Mouse (Mus musculus): ENCODE data around the gene Csmd2. TPM values are rescaled to one million over a fixed set of nuclear protein-coding genes. Genes with fewer than 3 reads are reported as not detected.
A peak's percentile ranks its signal among the peaks of the same experiment; 100 is the strongest.

The Csmd2 gene
- total and polyA plus RNA-seq, 2 experiments from 2014 or later = 9.1 to 48.2 TPM

GRCm38 (mm10) chr4:128327421-128327820 is 339.8 kb downstream of the Csmd2 start:
- Histone ChIP-seq H3K27me3 (ENCODE audit: insufficient read depth, low read length) (no peaks in the 10 kb centered on the region), H3K4me3 (ENCODE audit: low read depth, low read length) (no peak overlapping the region), H3K36me3 (ENCODE audit: insufficient read depth, low read length) (peaks cover 15% of the 10 kb centered on the region), H3K4me2 (ENCODE audit: low read depth, low read length, poor library complexity, severe bottlenecking) (no peak overlapping the region), H3K27ac (ENCODE audit: low read depth, low read length) (no peak overlapping the region), H3K9me3 (ENCODE audit: low read length) (no peaks in the 10 kb centered on the region), H3K4me1 (ENCODE audit: insufficient read depth, low read length) (no peaks in the 10 kb centered on the region; the same call in 1 of the 2 replicates), H3K9ac (replicated peaks; ENCODE audit: low read length, poor library complexity, severe bottlenecking) (no peak overlapping the region)
- ATAC-seq (ENCODE audit: low FRiP score) (no peak), DNase-seq (ENCODE audit: low spot score) (no peak)
- no peak for TF ChIP-seq CTCF (IDR thresholded peaks at IDR 0.05)
- 92% methylated on average over 6 of the region's 6 CpGs for WGBS

- TF ChIP-seq CTCF (IDR thresholded peaks at IDR 0.05) = no peak
- H3K9ac ChIP-seq (replicated peaks; ENCODE audit: low read length, poor library complexity, severe bottlenecking) = no peak overlapping the region
- ATAC-seq (ENCODE audit: low FRiP score) = no peak
- peak; percentile 68 for DNase-seq (ENCODE audit: low spot score)
- peaks cover 6% of the 10 kb centered on the region; the same call in 1 of the 2 replicates for H3K36me3 ChIP-seq (ENCODE audit: insufficient read depth, low read length)
- no peak overlapping the region for H3K4me3 ChIP-seq (ENCODE audit: low read depth, low read length)
- H3K4me2 ChIP-seq (ENCODE audit: low read depth, low read length, poor library complexity, severe bottlenecking) = no peak overlapping the region
- H3K27me3 ChIP-seq (ENCODE audit: insufficient read depth, low read length) = no peaks in the 10 kb centered on the region
- no peaks in the 10 kb centered on the region; the same call in 1 of the 2 replicates for H3K4me1 ChIP-seq (ENCODE audit: insufficient read depth, low read length)
- 42% methylated on average over 9 of the region's 9 CpGs for WGBS
- no peak overlapping the region for H3K27ac ChIP-seq (ENCODE audit: low read depth, low read length)
- no peaks in the 10 kb centered on the region for H3K9me3 ChIP-seq (ENCODE audit: low read length)
Observed at GRCm38 (mm10) chr4:128330519-128330918, 342.9 kb downstream of the Csmd2 start.

GRCm38 (mm10) chr4:128340457-128340856 is 352.8 kb downstream of the Csmd2 start:
- H3K9ac ChIP-seq (replicated peaks; ENCODE audit: low read length, poor library complexity, severe bottlenecking) = no peak overlapping the region
- DNase-seq (ENCODE audit: low spot score) = no peak
- no peaks in the 10 kb centered on the region for H3K9me3 ChIP-seq (ENCODE audit: low read length)
- ATAC-seq (ENCODE audit: low FRiP score) = no peak
- no peak for TF ChIP-seq CTCF (IDR thresholded peaks at IDR 0.05)
- no peak overlapping the region for H3K27ac ChIP-seq (ENCODE audit: low read depth, low read length)
- H3K4me1 ChIP-seq (ENCODE audit: insufficient read depth, low read length) = no peaks in the 10 kb centered on the region
- no peak overlapping the region for H3K4me3 ChIP-seq (ENCODE audit: low read depth, low read length)
- peaks cover 10% of the 10 kb centered on the region; the same call in 1 of the 2 replicates for H3K36me3 ChIP-seq (ENCODE audit: insufficient read depth, low read length)
- no peaks in the 10 kb centered on the region for H3K27me3 ChIP-seq (ENCODE audit: insufficient read depth, low read length)
- 94% methylated on average over 7 of the region's 7 CpGs for WGBS
- H3K4me2 ChIP-seq (ENCODE audit: low read depth, low read length, poor library complexity, severe bottlenecking) = no peak overlapping the region

- Histone ChIP-seq H3K4me2 (ENCODE audit: low read depth, low read length, poor library complexity, severe bottlenecking) (no peak overlapping the region), H3K4me1 (ENCODE audit: insufficient read depth, low read length) (no peaks in the 10 kb centered on the region), H3K36me3 (ENCODE audit: insufficient read depth, low read length) (peaks cover 10% of the 10 kb centered on the region; the same call in 1 of the 2 replicates), H3K27me3 (ENCODE audit: insufficient read depth, low read length) (no peaks in the 10 kb centered on the region), H3K27ac (ENCODE audit: low read depth, low read length) (no peak overlapping the region), H3K4me3 (ENCODE audit: low read depth, low read length) (no peak overlapping the region), H3K9me3 (ENCODE audit: low read length) (no peaks in the 10 kb centered on the region), H3K9ac (replicated peaks; ENCODE audit: low read length, poor library complexity, severe bottlenecking) (no peak overlapping the region)
- WGBS = 64% methylated on average over 7 of the region's 7 CpGs
- ATAC-seq (ENCODE audit: low FRiP score) = no peak
- TF ChIP-seq CTCF (IDR thresholded peaks at IDR 0.05) = no peak
- DNase-seq (ENCODE audit: low spot score) = peak; percentile 31
Observed at GRCm38 (mm10) chr4:128341315-128341714, 353.7 kb downstream of the Csmd2 start.

GRCm38 (mm10) chr4:128342208-128342607 is 354.6 kb downstream of the Csmd2 start:
- 94% methylated on average over 1 of the region's 1 CpGs for WGBS

GRCm38 (mm10) chr4:128358751-128359150 is 371.1 kb downstream of the Csmd2 start:
- no peak overlapping the region for H3K9ac ChIP-seq (replicated peaks; ENCODE audit: low read length, poor library complexity, severe bottlenecking)
- ATAC-seq (ENCODE audit: low FRiP score) (no peak), DNase-seq (ENCODE audit: low spot score) (no peak)
- TF ChIP-seq CTCF (IDR thresholded peaks at IDR 0.05) = no peak
- peaks cover 3% of the 10 kb centered on the region for H3K36me3 ChIP-seq (ENCODE audit: insufficient read depth, low read length)
- no peak overlapping the region for H3K4me3 ChIP-seq (ENCODE audit: low read depth, low read length)
- WGBS = 85% methylated on average over 11 of the region's 11 CpGs
- H3K27me3 ChIP-seq (ENCODE audit: insufficient read depth, low read length) = no peaks in the 10 kb centered on the region
- no peak overlapping the region for H3K27ac ChIP-seq (ENCODE audit: low read depth, low read length)
- no peaks in the 10 kb centered on the region for H3K9me3 ChIP-seq (ENCODE audit: low read length)
- no peak overlapping the region for H3K4me2 ChIP-seq (ENCODE audit: low read depth, low read length, poor library complexity, severe bottlenecking)
- no peaks in the 10 kb centered on the region for H3K4me1 ChIP-seq (ENCODE audit: insufficient read depth, low read length)

More at GRCm38 (mm10) chr4:128342208-128342607, 354.6 kb downstream of the Csmd2 start:
- DNase-seq (ENCODE audit: low spot score) (no peak), ATAC-seq (ENCODE audit: low FRiP score) (no peak)
- no peak overlapping the region for H3K27ac ChIP-seq (ENCODE audit: low read depth, low read length)
- no peaks in the 10 kb centered on the region for H3K9me3 ChIP-seq (ENCODE audit: low read length)
- H3K36me3 ChIP-seq (ENCODE audit: insufficient read depth, low read length) = peaks cover 10% of the 10 kb centered on the region; the same call in 1 of the 2 replicates
- H3K4me2 ChIP-seq (ENCODE audit: low read depth, low read length, poor library complexity, severe bottlenecking) = no peak overlapping the region
- no peaks in the 10 kb centered on the region for H3K4me1 ChIP-seq (ENCODE audit: insufficient read depth, low read length)
- no peak overlapping the region for H3K4me3 ChIP-seq (ENCODE audit: low read depth, low read length)
- TF ChIP-seq CTCF (IDR thresholded peaks at IDR 0.05) = no peak
- H3K9ac ChIP-seq (replicated peaks; ENCODE audit: low read length, poor library complexity, severe bottlenecking) = no peak overlapping the region
- H3K27me3 ChIP-seq (ENCODE audit: insufficient read depth, low read length) = no peaks in the 10 kb centered on the region

Data from midbrain, postnatal 0 days (tissue).